Mouse (Mus musculus) myocyte (in vitro differentiated cells): ENCODE data around the gene Dvl3. TPM values are rescaled to one million over a fixed set of nuclear protein-coding genes. Genes with fewer than 3 reads are reported as not detected.

ENCODE experiments used
- H3K27me3 ChIP-seq: one replicate; pipeline ENCODE4 v1.6.1; 2011; ENCODE audit not compliant: control insufficient read depth, insufficient read depth, insufficient read length
- H3K36me3 ChIP-seq: one replicate; pipeline ENCODE4 v1.6.1; 2011; ENCODE audit not compliant: control insufficient read depth, insufficient read depth
- H3K4me2 ChIP-seq: one replicate; pipeline ENCODE4 v1.6.1; 2011; ENCODE audit warnings: low read depth, control low read depth
- H3K4me3 ChIP-seq: one replicate; pipeline ENCODE4 v1.5.1; 2011; ENCODE audit warnings: mild to moderate bottlenecking, control low read depth, moderate library complexity
- H3K79me2 ChIP-seq: one replicate; pipeline ENCODE4 v1.6.1; 2011; ENCODE audit not compliant: control insufficient read depth, insufficient read depth
- H3ac ChIP-seq: one replicate; pipeline ENCODE4 v1.6.1; 2011; ENCODE audit not compliant: control insufficient read depth, insufficient read length
- CEBPB ChIP-seq: IDR thresholded peaks from 2 replicates; pipeline ENCODE4 v1.6.1; 2011; ENCODE audit warnings: mild to moderate bottlenecking, moderate library complexity; ENCODE audit not compliant: poor library complexity, insufficient read depth, severe bottlenecking
- E2F4 ChIP-seq: IDR thresholded peaks from one replicate; pipeline ENCODE4 v1.6.1; 2011; ENCODE audit warnings: mild to moderate bottlenecking, control low read depth, moderate library complexity; ENCODE audit not compliant: insufficient read depth
- MAX ChIP-seq: IDR thresholded peaks from one replicate; pipeline ENCODE4 v1.6.1; 2011; ENCODE audit warnings: low read depth, mild to moderate bottlenecking, control low read depth
- MYOD1 ChIP-seq, 3 experiments: IDR thresholded peaks; one replicate each; pipeline ENCODE4 v1.6.1; 2011; ENCODE audit warnings: control low read depth in 2 of 3, low read depth in 2 of 3, mild to moderate bottlenecking in 2 of 3, moderate library complexity in 1 of 3; ENCODE audit not compliant: insufficient read length in 2 of 3, control insufficient read depth in 1 of 3
- MYOG ChIP-seq, 3 experiments: IDR thresholded peaks; one replicate each; pipeline ENCODE4 v1.6.1; 2011; ENCODE audit warnings: control low read depth in 2 of 3, low read depth in 2 of 3, mild to moderate bottlenecking in 2 of 3; ENCODE audit not compliant: insufficient read length in 2 of 3, control insufficient read depth in 1 of 3, insufficient read depth in 1 of 3
- POLR2A ChIP-seq: IDR thresholded peaks from one replicate; pipeline ENCODE4 v1.6.1; 2011; ENCODE audit warnings: low read depth, mild to moderate bottlenecking, control low read depth, moderate library complexity; ENCODE audit not compliant: insufficient read length
- POLR2AphosphoS2 ChIP-seq: IDR thresholded peaks from one replicate; pipeline ENCODE4 v1.6.1; 2011; ENCODE audit warnings: low read depth, control low read depth; ENCODE audit not compliant: insufficient read length
- REST ChIP-seq: IDR thresholded peaks from one replicate; pipeline ENCODE4 v1.6.1; 2011; ENCODE audit warnings: mild to moderate bottlenecking, control low read depth, moderate library complexity; ENCODE audit not compliant: insufficient read depth, insufficient read length
- SRF ChIP-seq: IDR thresholded peaks from one replicate; pipeline ENCODE4 v1.6.1; 2011; ENCODE audit warnings: low read depth; ENCODE audit not compliant: control insufficient read depth, insufficient read length
- TCF12 ChIP-seq: IDR thresholded peaks from one replicate; pipeline ENCODE4 v1.6.1; 2011; ENCODE audit warnings: mild to moderate bottlenecking, control low read depth; ENCODE audit not compliant: poor library complexity, insufficient read depth, severe bottlenecking
- TCF3 ChIP-seq: IDR thresholded peaks from one replicate; pipeline ENCODE4 v1.6.1; 2011; ENCODE audit warnings: low read depth, control low read depth; ENCODE audit not compliant: insufficient read length
- USF1 ChIP-seq: IDR thresholded peaks from one replicate; pipeline ENCODE4 v1.6.1; 2011; ENCODE audit warnings: low read depth, mild to moderate bottlenecking, control low read depth, moderate library complexity
- polyA plus RNA-seq: library from polyadenylated mRNA; unstranded; fragments of >200 nt; fragmentation: generic; extraction: Trizol; gene quantifications from one replicate; pipeline ENCODE4 v1.2.1, GENCODE M21; 2012; ENCODE audit warnings: missing spikeins

Gene Dvl3
- polyA plus RNA-seq, 1 experiment: 32.9 TPM

DNA sequence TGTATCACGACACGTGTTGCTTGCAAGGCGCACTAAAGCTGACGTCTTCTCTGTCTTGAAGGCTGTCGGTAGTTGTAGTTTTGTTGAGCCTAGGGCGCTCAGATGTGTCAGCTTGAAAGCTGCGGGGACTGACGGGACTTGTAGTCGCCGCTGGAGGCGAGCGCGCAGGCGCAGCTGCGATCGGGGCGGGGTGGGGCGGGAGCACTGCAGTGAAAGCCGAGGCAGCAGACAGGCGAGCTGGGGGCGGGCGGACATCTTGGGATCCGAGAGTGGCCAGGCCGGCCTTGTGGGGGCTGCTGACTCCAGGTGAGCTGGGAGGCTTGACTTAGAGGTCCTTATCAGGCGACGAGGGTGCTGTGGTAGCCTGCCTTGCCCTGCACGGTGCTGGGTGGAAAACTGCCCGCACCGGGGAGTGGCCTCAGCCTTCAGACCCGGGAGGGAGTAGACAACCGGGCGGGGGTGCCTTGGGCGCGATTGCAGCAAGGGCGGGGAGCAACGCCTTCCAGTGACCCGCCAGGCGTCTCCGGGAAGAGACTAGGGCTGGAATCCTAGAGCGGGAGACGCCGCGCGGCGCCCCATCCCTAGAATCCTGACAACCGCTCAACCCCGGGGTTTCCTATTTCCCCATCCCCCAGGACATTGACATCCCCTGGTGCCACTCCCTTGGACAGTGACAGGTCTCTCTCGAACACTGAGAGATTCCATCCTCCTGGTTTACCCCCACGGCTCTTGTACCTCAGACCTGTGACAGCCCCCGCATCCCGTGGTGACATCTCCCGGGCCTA is 18.7 kb downstream of the Dvl3 start, which contains the start of gene Ap2m1:
TSS of gene Ap2m1 (plus strand) at position 183 of the 785 bp plus-strand sequence.
- Histone ChIP-seq H3K79me2 (peaks cover 35% of the 10 kb centered on the region), H3K27me3 (no peaks in the 10 kb centered on the region), H3K4me3 (peak within 1 kb of the TSS; percentile 89), H3K36me3 (peaks cover 20% of the 10 kb centered on the region), H3ac (peak within 1 kb of the TSS; percentile 36), H3K4me2 (peak within 1 kb of the TSS; percentile 100)
- TF ChIP-seq MYOD1 (IDR thresholded peaks at IDR 0.05; ENCODE audit: control insufficient read depth in 1 of 3, insufficient read length in 2 of 3, low read depth in 2 of 3) (peak in 1 of 3 experiments; percentile 25), POLR2AphosphoS2 (peak; percentile 92), USF1 (peak; percentile 100), TCF3 (no peak), REST (no peak), MAX (peak; percentile 94), CEBPB (no peak), TCF12 (no peak), E2F4 (no peak), MYOG (IDR thresholded peaks at IDR 0.05; ENCODE audit: control insufficient read depth in 1 of 3, insufficient read depth in 1 of 3, insufficient read length in 2 of 3, low read depth in 2 of 3) (peak in 1 of 3 experiments; percentile 27), SRF (peak; percentile 76), POLR2A (peak; percentile 87)

DNA sequence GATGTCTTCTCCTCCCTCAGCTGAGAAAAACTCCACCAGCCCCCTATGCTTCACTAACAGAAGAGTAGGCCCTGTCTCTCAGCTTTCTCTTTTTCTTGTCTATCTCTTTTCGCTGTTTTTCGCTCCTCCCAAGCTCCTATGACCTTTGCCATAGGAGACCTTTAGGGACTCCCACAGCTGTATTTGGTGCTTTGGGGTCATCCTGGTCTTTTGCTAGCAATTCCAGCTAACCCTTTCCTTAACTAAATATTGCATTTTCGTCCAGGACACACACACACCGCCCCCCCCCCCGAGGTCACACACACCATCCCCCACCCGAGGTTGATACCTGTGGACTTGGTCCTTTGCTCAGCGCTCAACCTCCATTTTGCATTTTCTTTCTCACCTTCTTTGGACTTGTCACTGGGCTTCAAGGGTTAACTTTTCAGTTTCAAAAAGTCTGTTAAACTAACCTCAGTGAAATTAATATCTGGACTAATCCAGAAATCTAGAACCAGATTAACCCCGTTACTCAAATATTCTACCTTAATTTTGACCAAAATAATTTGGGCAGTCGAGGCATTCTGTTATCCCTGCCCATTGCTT is 19.4 kb downstream of the Dvl3 start:
- Histone ChIP-seq H3K27me3 (no peaks in the 10 kb centered on the region), H3K4me3 (peak overlapping the region; percentile 89), H3K4me2 (peak overlapping the region; percentile 100), H3ac (peak overlapping the region; percentile 36), H3K79me2 (peaks cover 35% of the 10 kb centered on the region), H3K36me3 (peaks cover 21% of the 10 kb centered on the region)
- TF ChIP-seq TCF12 (no peak), CEBPB (no peak), E2F4 (no peak), USF1 (no peak), MAX (no peak), POLR2A (no peak), POLR2AphosphoS2 (no peak), TCF3 (no peak), SRF (no peak), REST (no peak), MYOD1 (IDR thresholded peaks at IDR 0.05; ENCODE audit: control insufficient read depth in 1 of 3, insufficient read length in 2 of 3, low read depth in 2 of 3) (no peak), MYOG (IDR thresholded peaks at IDR 0.05; ENCODE audit: control insufficient read depth in 1 of 3, insufficient read depth in 1 of 3, insufficient read length in 2 of 3, low read depth in 2 of 3) (no peak)

DNA sequence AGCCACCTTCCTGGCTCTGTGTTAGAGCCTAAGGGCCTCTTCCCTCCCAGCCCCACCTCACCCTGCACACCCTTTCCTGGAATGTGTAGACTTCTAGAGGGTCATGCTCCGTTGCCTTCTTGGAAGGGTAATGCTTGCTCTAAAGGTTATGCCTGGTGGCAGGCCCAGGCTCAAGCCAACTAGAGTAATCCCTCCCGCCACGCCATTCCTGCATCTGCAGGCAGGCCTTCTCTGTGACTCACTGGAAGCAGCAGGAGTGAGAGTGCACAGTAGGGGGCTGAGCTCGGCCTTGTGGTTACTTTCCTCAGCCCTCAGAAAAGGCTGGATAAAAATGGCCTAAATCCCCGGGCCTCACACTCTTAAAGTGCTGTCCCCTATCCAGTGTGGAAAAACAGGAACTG is 20.3 kb downstream of the Dvl3 start:
- Histone ChIP-seq H3K4me2 (peak overlapping the region; percentile 100), H3K79me2 (peaks cover 35% of the 10 kb centered on the region), H3K4me3 (peak overlapping the region; percentile 89), H3K36me3 (peaks cover 21% of the 10 kb centered on the region), H3K27me3 (no peaks in the 10 kb centered on the region), H3ac (peak overlapping the region; percentile 9)
- TF ChIP-seq REST (no peak), MYOG (IDR thresholded peaks at IDR 0.05; ENCODE audit: control insufficient read depth in 1 of 3, insufficient read depth in 1 of 3, insufficient read length in 2 of 3, low read depth in 2 of 3) (peak in 1 of 3 experiments; percentile 15)

DNA sequence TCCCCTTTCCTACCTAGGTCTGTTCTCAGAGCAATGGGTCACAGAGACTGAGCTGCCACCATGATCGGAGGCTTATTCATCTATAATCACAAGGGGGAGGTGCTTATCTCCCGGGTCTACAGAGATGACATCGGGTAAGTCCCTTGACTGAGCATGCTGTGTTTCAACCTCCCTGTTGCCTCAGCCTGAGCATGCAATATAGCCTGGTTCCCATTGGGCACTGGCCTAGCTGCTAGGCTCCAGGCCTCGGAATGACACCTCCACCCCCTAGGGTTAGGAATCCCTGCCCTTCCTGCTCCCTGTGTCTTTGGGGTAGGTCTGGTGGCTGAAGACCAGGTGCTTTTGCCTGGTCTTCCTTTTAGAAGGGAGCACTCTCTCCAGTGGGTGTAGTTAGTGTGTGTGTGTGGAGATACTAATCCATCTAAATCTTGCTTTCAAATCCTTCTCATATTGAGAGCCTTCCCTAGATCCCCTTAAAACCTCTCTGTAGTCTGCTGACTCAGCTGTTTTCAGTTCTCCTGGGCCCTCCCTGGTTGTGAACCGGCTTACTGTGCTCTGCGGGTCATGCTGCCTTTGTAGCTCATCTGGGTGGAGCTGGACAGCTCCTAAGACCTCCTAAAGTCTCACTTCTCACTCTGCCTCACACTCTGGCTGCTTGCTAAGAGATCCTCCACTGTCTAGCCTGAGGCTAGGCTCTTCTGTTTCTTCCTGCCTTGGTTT is 21.0 kb downstream of the Dvl3 start:
- no peak for TF ChIP-seq SRF
- no peak for TF ChIP-seq MYOG (IDR thresholded peaks at IDR 0.05; ENCODE audit: control insufficient read depth in 1 of 3, insufficient read depth in 1 of 3, insufficient read length in 2 of 3, low read depth in 2 of 3)
- TF ChIP-seq TCF12: no peak
- TF ChIP-seq E2F4: no peak
- TF ChIP-seq MYOD1 (IDR thresholded peaks at IDR 0.05; ENCODE audit: control insufficient read depth in 1 of 3, insufficient read length in 2 of 3, low read depth in 2 of 3): no peak
- no peak for TF ChIP-seq POLR2AphosphoS2
- TF ChIP-seq TCF3: no peak
- no peak for TF ChIP-seq MAX
- Histone ChIP-seq H3K36me3 (peaks cover 27% of the 10 kb centered on the region), H3ac (peak overlapping the region; percentile 9), H3K4me2 (peak overlapping the region; percentile 100), H3K79me2 (peaks cover 35% of the 10 kb centered on the region), H3K27me3 (no peaks in the 10 kb centered on the region), H3K4me3 (peak overlapping the region; percentile 89)
